Mouse (Mus musculus) layer of hippocampus, postnatal 14 days (tissue): ENCODE measurements around the gene Plekha5. TPM values are rescaled to one million over a fixed set of nuclear protein-coding genes. Genes with fewer than 3 reads are reported as not detected.
"Not testable (repeated sequence)": the region's sequence is repeated elsewhere in the genome, so short reads cannot be mapped to it uniquely, and the experiment has no call there.

ENCODE experiments used
- DNase-seq, 2 experiments: peaks; one replicate each; pipeline ENCODE4 v3.0.0; 2021 to 2022; ENCODE audit warnings: low spot score in 2 of 2, mixed read lengths in 1 of 2
- total RNA-seq, 2 experiments: library from RNA; stranded (reverse); gene quantifications; 2 replicates each; pipeline ENCODE4 v1.2.3; 2021

Gene Plekha5
- total RNA-seq, 2 experiments from 2014 or later = 63.4 to 73.0 TPM

DNA sequence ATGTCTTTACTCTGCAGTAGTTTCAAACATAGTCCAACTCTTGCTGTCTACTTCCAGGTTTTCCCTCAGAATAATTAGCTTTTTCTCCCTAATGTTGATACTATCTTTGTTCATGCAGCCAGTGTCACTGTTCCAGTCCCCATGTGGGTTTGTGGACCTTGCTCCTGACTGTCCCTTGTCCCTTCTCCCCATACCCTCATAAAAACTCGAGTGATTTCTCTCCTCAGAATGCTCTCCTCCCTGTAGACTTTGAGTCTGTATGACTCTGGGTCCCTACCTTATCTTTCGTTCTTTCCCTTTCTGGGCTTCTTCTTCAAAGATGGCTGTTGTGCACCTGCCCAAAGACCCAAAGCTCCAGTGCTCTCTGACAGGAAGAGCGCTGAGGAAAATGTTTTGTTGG lies 64.8 kb downstream of the Plekha5 start:
- DNase-seq = no peak

DNA sequence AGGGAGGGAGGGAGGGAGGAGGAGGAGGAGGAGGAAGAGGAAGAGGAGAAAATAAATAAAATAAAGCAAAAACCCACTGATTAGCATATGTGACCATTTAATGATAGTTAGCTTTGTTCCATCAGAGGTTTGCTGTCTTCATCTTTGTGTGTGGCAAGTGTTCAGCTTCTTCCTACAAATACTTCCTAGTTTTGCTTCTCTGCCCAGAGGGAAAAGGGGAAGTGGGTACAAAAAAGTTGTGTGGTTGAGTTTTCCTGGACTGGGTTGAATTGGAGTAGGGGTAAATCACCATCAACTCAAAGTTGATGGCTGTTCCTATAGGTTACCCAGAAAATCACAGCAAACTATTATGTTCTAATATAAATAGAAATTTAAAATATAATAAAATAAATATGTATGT lies 65.7 kb downstream of the Plekha5 start:
- DNase-seq = no peak

DNA sequence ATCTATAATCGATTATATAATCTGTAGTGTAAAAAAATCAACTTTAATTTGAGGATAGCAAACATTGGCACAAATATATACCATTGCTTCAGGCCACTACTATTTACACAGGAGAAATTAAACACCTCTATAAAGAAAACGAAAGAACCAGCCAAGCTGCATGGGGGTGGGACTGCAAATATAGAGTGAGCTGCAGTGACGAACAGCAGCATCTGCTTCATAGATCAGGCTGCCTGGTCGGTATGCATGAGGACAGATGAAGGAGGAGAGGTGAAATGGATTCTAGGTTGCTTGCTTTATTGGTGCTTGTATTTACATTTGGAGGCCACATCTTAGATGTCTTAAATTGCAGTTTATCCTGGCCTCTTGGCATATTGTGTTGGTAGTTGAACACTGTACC lies 66.4 kb downstream of the Plekha5 start:
- DNase-seq = no peak

DNA sequence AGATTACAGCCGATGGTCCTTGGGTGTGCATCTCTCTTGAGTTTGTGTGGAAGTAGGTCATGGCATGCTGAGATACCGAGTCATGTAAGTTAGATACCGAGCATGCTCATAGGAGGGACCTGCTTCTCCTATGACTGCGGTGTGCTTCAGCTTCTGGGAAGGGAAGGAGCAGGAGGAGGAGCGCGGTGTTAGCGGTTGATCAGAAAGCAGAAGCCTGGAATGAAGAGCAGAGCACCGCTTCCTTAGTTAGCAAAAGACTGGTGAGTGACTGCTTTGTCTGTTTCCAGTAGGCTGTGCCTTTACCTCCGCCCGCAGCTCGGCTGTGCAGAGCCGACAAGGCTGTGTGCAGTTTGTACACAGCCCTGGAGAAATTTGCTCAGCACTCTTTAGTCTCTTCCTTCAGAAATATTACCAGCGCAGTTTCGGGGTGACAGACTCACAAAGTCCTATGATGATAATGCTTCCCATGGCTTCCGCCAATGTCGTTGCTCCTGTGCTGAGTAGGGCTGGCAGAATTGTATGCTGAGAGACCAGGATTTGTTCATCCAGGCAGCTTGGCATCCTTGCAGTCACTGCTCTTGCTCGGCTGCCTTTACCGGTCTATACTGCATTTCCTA lies 67.2 kb downstream of the Plekha5 start:
- no peak for DNase-seq

DNA sequence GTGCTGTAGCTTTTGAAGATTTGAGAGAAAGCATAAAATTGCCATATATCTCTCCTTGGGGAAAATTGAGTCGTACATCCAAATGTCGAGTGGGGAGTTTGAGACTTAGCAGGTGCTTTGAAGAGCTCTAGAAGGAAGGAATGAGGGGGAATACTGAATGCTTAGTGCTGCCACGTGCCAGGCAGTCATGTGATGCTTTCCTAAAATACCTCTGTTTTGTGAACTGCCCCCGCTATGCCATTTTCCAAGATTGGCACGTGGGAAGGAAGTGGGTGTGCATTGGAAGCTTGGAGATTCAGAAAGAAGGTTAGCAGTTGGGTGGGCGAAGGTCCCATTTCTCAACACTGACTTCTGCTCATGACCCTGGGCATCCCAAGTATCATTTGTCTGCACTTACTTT lies 68.2 kb downstream of the Plekha5 start:
- DNase-seq = no peak

DNA sequence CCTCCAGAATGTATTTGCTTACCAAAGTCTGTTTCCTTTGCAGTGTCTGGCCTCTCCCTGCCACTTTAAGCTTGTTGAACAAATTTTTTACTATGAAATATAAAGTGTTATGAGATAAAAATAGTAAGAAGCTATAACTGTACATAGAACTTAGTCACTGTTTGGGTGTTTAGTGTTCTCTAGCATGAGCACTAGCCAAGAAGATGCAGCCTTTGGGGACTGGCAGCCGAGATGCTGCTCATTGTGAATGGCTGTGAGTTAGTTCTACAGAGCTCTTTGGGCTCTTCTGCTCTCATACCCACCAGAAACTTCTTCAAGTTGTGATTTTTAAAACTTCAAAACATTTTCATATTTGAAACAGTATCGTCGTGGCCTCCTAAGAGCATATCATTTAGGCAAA lies 74.2 kb downstream of the Plekha5 start:
- DNase-seq = no peak

DNA sequence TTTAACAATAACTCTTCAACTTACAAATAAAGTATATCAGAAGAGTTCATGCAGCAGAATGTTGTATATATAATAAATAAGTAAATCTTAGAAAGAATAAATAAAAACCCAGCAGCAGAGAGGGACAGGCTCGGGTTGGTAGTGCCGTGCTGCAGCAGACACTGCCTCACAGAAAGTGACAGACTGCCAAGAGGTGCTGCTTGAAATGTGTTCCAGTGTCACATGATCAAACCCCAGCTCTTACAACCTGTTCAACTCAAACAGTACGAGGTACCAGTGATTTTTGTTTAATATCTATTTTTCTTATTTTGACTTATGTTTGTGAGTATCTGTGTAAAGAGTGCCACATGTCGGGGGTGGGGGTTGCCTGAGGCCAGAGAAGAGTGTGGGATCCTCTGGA lies 75.1 kb downstream of the Plekha5 start:
- DNase-seq = no peak

DNA sequence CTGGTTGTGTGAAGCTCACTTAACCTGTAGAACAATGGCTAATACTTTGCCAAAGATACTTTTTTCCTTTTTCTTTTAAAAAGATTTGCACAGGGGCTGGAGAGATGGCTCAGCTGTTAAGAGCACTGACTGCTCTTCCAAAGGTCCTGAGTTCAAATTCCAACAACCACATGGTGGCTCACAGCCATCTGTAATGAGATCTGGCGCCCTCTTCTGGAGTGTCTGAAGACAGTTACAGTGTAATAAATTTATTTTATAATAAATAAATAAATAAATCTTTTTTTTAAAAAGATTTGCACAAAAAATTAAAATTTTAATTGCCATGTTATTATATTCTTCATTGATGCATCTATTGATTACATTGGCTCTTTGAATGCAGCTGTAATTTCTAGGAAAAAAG lies 77.0 kb downstream of the Plekha5 start:
- not testable (repeated sequence) for DNase-seq

DNA sequence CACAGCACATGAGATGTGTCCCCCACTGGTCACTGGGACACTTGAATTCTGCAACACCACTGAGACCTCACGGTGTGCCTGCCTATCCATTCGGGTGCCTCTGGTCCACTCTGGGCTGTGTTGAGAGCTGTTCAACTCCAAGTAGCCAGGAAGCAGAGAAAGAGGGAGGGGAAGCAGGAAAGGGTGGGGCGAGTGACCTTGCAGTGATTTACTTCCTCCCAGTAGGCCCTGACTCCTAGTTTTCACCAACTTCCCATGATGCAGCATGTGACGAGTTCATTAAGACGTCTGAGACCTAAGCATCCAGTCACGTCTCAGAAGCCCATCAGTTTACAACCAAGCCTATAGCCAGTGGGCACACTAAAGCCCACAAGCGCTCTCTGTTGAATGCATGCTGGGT lies 78.0 kb downstream of the Plekha5 start:
- DNase-seq = no peak

DNA sequence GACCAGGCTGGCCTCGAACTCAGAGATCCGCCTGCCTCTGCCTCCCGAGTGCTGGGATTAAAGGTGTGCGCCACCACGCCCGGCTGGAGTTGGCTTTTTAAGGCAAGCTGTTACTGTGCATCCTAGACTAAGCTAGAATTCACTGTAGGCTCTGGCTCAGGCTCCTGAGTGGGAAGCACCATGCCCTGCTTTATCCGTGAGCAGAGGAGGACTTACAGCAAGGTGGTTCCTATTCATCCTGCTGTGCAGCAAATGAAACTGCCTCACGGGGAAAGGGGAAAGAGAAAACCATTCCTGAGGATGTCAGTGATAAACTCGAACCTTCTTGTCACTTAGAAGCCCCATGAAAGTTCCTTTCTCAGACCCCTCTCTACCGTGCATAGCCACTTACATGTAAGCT lies 80.9 kb downstream of the Plekha5 start:
- no peak for DNase-seq

DNA sequence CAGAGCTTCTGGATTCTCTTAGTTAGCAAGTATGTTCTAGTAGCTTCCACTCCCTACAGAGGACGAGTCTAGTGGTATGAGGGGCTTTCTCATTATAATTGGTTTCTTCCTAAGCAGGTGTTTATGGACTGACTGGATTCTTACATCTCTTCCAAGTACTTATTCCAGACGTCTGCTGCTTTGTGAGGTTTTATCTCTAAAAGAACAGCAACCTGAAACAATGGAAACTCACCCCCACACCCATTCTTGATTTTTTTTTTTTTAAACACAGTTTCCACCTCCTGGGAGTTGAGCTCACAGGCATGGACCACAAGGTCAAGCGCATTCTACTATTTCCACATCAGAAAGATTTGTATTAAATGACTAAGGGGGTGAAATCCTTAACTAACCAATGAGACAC lies 83.8 kb downstream of the Plekha5 start:
- no peak for DNase-seq

DNA sequence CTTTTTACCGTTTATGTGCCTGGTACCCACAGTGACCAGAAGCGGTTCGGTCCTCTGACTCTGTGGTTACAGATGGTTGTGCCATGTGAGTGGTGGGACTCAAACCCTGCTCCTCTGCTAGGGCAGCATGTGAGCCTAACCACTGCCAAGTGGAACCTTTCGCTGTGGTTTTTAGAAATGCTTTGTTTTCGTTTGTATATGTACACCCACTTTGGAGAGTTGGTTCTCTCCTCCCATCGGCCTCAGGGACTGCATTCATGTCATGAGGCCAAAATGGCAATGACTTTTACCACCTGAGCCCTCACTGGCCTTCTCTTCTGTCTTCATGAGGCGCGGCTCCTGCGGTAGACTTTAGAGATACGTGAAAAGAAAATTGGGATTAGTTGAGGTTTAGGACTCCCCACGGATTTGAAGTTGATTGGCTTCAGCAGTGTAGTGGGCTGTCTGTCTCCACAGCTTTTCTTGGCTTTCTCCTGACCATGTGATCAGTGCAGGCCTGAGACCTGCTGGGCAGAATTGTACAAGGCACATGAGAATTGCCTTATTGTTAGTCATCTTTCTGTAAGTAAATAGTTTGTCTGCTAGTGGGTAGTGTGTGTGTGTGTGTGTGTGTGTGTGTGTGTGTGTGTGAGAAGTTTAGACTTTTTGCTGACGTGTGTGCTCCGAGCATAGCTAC lies 84.8 kb downstream of the Plekha5 start:
- no peak for DNase-seq

DNA sequence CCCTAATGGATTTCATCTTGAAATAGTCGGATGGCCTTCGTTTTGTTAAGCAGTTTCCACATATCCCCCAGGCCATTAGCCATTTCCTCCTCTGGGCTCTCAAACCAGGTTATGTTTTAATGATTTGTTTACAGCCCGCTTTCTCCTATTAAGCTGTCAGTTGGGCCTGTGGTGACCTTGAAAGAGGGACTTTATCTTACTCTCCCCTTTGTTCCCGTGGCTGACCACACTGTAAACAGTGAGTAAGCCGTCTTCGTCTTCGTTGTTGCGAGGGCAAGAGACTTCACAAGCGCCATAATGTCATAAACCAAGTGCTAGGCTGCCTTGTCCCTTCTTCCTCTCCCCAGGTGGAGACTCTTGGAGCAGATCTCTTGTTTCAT lies 85.3 kb downstream of the Plekha5 start:
- no peak for DNase-seq

DNA sequence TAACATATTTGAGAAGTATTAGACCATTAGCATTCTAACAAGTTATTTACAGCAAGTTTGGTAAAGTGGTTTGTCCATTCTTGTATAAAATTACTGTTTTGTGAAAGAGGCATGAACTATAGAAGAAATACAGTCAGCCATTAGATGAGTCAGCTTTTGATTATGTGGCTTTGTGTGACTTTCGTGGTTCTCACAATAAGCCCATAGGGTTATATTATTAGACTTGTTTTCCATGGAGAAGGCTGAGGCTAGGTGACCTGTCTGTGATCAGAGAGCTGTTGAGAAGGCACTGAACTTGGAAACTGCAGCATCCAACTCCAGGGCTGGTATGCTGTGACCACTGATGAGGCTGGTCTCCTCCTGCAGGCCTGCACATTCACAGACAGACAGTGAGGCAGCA lies 88.2 kb downstream of the Plekha5 start:
- no peak for DNase-seq

DNA sequence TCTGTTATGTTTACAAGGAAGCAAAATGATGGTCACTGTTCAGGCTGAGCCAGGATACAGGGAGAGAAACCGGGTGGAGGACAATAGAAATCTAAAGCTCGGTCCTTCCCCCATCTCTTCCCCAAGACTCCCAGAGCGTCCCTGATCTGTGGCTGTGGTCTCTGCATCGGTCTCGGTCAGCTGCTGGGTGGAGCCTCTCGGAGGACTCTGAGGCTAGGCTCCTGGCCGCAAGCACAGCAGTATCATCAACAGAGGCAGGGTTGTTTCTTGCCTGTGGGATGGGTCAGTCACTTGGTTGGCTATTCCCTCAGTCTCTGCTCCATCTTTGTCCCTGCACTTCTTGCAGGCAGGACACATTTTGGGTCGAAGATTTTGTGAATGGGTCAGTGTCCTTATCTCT lies 88.6 kb downstream of the Plekha5 start:
- DNase-seq = no peak

DNA sequence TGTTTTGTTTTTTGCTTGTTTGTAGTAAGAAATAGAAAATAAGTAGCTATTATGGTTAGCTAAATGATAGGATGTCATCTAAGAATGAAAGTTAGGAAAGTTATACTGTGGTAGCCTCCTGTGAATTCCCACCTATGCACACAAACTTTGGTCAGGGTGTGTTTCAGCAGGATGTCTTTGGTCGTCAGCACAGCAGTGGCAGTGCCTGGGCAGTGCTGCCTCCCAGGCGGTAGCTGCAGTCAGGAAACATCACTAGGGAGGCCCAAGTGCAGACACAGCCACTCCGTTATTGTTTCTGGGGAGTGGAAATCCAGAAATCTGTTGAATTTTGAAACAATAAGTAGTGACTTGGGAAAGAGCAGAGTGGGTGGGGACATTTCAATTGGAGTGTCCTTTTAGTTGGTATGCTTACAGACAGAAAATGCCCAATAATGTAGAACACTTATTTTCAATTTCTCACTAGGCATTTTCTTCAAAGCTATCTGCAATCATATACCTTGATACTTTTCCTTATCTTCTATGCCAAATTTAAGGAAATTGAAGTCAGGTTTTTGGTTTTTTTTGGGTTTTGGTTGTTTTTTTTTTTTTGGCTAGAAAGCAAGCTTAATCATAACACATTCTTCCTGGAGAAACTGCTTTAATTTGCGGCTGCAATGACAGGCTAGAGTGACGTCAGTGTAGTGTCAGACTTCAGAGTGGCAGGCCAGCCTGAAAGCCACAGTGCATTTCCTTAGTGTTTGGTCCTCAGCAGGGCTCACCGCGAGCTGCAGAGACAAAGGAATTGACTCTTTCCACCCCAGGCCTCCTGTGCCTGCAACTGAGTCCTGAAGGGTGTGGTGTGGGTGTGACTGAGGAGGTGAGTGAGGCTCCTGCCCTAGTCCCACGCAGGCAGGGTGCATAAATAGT lies 90.6 kb downstream of the Plekha5 start:
- no peak for DNase-seq

DNA sequence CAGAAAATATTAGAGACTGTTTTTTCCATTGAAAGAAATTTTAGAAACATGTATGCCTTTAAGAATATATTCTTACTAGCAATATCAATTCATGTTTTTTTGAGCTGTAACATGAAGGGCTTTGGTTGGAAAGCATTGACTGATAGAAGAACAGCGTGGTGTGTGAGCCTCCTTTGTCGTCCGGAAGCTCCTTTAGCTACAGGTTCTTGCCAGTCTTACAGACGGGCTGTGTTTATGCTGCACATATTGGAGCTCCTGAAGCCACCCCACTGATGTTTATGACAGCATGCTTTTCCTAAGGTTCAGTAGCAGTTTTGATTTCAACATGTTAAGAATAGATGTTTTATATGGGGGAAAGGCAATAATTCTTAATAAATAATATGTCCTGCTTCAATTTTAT lies 91.7 kb downstream of the Plekha5 start:
- DNase-seq = no peak

DNA sequence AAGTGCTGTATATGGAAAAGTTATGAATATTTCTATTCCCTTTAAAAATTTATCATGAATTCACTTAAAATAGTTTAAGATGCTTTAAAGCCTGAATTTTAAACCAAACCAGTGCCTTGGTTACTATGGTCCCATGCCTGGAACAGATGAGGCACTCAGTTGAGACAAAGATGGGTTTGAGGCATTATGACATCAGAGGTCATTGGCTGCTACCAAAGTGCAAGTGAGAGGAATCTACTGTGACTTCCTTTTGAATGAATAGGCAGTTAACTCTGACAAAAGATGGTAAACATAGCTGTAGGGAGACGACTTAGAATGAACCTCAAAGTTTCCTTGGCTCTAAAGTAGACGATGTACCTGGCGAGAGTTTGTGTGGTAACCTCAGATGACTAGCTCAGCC lies 92.3 kb downstream of the Plekha5 start:
- no peak for DNase-seq

DNA sequence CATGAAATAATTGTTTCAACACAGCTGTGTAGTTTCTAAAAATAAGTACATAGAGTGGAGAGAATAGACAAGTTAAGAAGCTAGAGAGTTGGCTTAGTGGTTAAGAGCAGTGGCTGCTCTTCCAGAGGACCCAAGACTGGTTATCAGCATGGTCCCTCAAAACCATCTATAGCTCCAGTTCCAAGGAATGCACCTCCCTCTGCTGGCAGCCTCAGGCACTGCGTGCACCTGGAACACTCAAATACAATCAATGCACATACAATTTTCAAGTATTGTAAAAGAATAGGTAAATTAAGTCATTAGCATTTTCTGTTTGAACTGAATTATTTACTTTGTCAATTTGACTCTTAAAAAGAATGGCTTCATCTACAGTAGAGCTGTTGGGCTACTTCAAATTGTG lies 93.3 kb downstream of the Plekha5 start:
- no peak for DNase-seq

DNA sequence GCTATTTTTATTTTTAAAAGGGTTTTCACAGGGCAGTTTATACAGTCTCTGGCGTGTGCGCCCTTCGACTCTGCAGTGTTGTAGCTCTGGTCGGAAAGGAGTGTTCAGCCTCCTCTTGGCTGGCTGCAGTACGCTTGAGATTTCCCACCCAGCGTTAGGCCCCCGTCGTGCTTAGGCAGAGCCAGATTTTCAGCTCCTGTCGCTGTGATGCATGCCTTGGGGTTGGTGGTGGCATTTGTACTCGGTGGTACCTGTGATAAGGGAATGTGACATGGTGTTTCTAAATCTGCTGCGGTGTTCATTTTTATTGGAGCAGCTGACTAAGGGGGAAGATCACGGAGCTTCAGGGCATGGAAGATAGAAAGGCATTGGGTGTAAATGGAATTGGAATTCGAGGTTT lies 95.2 kb downstream of the Plekha5 start:
- DNase-seq = no peak

DNA sequence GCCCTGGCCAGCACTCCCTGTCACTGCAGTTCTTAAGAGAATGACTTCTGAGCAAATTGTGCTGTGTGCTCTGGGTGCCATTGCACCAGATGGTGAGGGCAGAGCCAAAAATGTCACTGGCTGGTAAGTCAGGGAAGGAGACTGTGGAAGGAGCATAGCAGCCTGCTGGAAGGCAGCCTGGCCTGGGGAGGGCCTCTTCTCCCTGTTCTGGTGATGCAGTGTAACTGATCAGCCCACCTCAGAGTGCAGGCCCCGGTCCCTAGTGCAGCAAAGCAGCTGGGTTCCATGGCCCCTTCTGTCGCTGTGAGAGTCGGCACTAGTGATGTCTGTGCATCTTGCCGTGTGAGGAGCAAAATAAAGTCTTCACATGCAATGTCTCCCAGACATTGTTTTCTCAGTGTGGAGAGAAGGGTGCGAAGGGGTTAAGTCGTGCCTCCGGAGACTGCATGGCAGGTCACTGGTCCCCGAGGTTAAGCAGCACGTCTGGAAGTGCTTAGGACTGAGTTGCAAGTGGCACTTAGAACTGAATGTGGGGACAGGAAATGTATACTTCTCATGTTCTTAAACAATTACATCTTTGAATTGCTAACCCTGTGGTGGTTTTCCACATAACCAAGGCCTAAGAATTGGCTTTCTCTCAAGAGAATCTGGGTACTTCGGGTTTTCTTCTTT lies 95.8 kb downstream of the Plekha5 start:
- DNase-seq = no peak

DNA sequence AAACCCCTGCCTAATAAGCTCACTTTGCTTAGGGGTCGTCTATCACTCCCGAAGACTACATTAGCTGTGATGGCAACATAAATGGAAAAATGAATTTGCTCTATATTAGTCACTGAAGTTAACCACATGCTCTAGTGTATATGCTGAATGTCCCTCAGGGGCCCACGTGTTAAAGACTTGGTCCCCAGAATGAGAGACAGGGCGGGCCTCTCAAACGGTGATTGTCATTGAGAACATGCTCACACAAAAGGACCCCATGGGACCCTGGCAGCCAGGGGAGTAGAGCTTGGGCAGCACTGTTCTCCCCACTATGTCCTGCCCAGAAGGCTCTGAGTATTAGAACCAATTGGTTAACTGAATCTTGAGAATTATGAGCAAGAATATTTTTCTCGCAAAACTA lies 97.1 kb downstream of the Plekha5 start:
- no peak for DNase-seq
